Mouse (Mus musculus) cerebellum, postnatal 10 days (tissue): ENCODE results near the gene Rps11.
"Not testable (repeated sequence)": the region's sequence is repeated elsewhere in the genome, so short reads cannot be mapped to it uniquely, and the experiment has no call there.

Source experiments
- DNase-seq, 2 experiments: peaks; one replicate each; pipeline ENCODE4 v3.0.0; 2021; ENCODE audit warnings: mixed read lengths in 2 of 2

Rps11 gene

GRCm38 (mm10) chr7:45131850-45132249 lies 7.6 kb upstream of the Rps11 start:
- DNase-seq = peak in 1 of 2 experiments; percentile 7

DNA sequence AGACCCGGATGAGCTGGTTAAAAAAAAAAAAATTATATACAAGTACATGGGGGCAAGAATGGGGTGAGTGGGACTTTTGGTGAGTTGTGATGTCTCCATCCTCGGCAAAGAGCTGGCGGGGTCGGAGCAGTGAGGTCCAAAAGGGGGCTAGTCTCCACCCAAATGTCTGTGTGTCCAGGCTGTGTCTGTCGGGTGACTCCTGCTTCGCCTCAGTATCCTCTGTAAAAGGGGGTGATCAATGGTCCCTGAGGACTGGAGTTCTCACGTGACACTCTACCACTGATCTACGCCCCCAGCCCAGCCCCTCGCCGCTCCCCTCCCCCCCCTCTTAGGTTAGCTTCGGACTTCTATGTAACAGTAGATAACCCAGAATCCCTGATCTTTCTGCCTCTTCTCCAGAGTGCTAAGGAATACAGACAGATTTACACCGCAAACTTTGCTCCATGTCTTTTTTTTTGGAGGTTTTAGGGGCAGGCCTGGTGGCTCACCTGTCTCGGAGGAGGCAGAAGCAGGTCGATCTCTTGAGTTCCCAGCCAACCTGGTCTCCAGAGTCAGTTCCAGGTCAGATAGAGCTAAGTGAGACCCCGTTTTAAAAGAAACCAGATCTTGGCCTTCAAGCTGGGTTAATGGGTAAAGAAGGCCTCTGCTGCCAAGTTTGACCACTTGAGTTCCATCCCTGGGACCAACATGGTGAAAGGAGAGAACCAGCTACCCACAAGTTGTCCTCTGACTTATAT lies 5.7 kb upstream of the Rps11 start:
- DNase-seq = peak in 1 of 2 experiments; percentile 23

- DNase-seq = peak; percentile 70
These were observed 5.1 kb upstream of the Rps11 start for GRCm38 (mm10) chr7:45129318-45129717.

DNA sequence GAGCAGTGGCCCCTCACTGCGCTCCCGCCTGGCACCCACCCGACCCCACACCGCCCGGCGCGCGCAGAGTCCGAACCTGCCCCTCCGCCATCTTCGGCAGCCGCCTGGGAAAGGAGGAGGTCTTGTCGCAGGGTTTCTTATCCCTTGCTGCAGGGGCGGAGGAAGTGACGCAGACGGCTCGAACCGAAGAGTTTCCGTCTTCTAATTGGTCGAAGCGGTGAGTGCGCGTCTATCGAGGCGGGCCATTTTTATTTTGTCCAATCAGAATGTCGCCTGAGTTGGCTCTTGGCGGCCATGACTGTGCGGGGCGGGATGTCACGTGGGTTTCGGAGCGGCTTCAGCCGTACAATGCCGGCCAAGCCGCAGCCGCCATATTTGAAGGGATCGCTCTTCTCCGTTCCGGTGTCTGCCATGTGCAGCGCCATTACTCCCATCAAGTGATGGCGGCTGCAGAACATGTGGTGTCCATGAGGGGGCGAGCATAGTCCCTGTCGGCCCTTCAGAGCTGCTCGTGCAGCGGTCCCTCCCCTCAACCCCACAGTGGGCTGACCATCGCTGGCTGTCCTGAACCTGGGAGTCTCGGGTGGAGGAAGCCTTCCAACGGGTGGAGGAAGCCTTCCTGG lies 4.5 kb upstream of the Rps11 start, which contains the start of gene Rpl13a:
Rpl13a (minus strand) TSS at position 138 of the 623 bp plus-strand sequence.
- peak; percentile 98 to 99 for DNase-seq

DNA sequence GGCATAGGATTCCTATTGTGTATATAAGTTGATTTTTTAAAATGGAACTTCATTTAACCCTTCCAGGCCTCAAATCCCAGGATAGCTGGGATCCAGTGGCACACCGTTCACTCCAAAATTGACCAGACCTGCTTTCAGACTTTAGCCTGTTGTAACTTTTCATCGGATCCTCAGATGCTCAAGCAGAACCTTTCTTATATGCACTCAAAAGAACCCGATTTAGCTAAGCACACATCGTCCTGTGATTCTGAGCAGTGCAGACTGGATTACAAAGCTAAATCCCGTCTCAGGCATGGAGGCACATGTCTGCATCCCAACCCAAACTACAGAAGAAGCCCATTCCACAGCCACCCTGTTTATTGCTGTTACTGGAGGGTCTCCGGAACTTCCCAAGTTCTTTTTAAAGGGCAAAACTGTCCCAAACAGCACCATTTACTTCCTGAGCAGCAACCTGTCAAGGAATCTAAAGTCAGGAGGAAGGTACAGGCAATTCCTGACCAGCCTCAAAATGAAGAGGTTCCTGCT lies 3.5 kb upstream of the Rps11 start:
- DNase-seq = no peak

DNA sequence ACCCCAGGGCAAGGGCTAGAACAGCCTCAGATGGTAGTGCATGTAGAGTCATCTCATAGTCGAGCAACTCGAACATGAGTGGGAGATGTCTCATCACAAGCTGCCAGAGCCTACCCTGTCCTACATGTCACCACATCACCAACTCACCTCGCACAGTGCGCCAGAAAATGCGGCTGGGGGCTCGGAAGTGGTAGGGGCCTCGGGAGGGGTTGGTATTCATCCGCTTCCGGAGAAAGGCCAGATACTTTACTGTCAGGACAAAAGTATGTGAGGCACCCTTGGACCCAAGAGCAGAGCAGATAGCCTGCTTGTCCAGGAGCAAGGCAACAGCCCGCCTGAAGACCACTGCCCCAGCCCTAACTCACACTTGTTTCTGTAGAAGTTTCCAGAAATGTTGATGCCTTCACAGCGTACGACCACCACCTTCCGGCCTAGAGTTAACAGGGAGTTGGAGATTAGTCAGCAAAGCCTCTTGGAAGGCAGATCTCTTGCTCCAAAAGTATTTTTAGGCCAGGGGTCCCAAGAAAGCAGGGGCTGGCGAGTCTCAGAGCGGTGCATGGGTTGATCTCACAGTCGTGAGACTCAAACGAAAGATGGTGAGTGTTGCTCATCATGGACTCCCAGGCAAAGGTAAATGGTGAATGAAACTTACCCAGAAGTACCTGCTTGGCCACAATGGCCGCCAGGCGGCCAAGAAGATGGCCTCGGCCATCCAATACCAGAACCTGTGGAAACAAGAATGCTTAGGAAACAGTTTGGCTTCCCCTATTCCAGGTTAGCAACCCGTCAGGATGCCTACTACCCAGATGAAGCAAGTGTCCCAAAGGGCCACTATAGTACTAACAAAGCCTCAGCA lies 2.8 kb upstream of the Rps11 start:
- DNase-seq = peak in 1 of 2 experiments; percentile 20

- peak in 1 of 2 experiments; percentile 13 for DNase-seq
These were observed 2.1 kb upstream of the Rps11 start for GRCm38 (mm10) chr7:45126147-45126843.

- peak in 1 of 2 experiments; percentile 11 for DNase-seq
These were observed 1.4 kb upstream of the Rps11 start for GRCm38 (mm10) chr7:45125649-45126048.

DNA sequence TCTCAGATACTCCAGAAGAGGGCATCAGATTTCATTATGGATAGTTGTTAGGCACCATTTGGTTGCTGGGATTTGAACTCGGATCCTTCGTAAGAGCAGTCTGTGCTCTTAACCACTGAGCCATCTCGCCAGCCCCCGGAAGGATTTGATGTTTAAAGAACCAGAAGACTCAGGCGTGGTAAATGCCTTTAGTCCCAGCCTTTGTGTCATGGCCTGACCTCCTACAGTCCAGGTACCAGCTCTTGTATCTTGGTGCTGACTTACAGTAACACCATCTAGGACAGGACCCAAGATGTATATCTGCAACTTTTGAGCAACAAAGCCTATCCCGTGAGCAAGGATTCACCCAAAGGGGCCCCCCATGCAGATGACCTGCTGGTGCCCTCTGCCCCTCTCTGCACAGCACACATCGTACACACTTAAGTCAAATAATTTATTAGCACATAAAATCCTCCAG lies 933 bp upstream of the Rps11 start:
- DNase-seq = peak in 1 of 2 experiments; percentile 38

- DNase-seq = peak; percentile 50 to 56
These were observed 1.1 kb downstream of the Rps11 start for GRCm38 (mm10) chr7:45123186-45123570.

GRCm38 (mm10) chr7:45122561-45123185 lies 1.6 kb downstream of the Rps11 start:
- peak in 1 of 2 experiments; percentile 5 for DNase-seq

GRCm38 (mm10) chr7:45121966-45122365 lies 2.3 kb downstream of the Rps11 start:
- DNase-seq = peak; percentile 7 to 10

DNA sequence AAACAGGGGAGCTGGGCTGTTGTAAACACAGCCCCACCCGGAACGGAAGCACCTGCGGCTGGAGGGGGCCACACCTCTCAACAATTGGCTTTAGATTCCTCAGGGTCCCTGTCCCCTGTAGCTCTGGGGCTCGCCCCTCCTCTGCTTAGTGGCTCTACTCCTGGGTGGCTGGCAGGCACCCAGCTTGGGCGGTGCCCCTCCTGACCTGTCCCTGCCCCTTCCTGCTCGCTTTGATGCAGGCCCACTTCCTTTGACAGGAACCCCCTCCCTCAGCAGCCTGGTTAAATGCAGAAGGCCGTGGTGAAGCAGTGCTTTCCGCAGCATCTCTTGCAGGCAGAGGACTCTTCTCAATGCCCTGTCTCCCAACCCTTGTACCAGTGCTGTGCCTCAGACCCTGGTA lies 2.8 kb downstream of the Rps11 start:
- DNase-seq = peak; percentile 23 to 29

GRCm38 (mm10) chr7:45119780-45120709 lies 4.2 kb downstream of the Rps11 start:
- no peak for DNase-seq

DNA sequence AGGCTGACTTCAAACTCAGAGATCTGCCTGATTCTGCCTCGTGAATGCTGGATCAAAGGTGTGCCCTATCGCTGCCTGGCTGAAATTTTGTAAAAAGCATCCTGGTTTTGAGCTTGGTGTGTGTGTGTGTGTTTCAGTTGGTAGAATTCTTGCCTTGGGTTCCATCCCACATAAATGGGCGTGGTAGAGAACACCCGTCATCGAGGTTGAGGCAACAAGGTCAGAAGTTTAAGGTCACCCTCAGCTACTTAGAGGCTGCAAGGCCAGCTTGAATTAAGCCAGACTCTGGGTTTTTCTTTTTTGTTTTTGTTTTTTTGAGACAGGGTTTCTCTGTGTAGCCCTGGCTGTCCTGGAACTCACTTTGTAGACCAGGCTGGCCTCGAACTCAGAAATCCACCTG lies 5.9 kb downstream of the Rps11 start:
- no peak for DNase-seq

GRCm38 (mm10) chr7:45117566-45117965 lies 6.7 kb downstream of the Rps11 start:
- peak in 1 of 2 experiments; percentile 7 for DNase-seq

- DNase-seq = no peak
These were observed 10.8 kb downstream of the Rps11 start for GRCm38 (mm10) chr7:45113476-45113875.

- no peak for DNase-seq
These were observed 11.7 kb downstream of the Rps11 start for GRCm38 (mm10) chr7:45112529-45112928.

- DNase-seq = no peak
These were observed 12.3 kb downstream of the Rps11 start for GRCm38 (mm10) chr7:45111940-45112339.

DNA sequence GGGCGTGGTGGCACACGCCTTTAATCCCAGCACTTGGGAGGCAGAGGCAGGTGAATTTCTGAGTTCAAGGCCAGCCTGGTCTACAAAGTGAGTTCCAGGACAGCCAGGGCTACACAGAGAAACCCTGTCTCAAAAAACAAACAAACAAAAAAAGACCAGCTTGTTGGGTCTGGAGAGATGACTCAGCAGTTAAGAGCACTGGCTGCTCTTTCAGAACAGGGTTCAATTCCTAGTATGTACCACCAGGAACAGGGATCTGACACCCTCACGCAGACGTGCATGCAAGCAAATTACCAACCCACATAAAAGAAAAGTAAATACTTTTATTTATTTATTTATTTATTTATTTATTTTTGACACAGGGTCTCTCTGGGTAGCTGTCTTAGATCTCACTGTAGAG lies 14.2 kb downstream of the Rps11 start:
- not testable (repeated sequence) for DNase-seq
